Mouse (Mus musculus): ENCODE data around the gene Tbx22.

The Tbx22 gene

DNA sequence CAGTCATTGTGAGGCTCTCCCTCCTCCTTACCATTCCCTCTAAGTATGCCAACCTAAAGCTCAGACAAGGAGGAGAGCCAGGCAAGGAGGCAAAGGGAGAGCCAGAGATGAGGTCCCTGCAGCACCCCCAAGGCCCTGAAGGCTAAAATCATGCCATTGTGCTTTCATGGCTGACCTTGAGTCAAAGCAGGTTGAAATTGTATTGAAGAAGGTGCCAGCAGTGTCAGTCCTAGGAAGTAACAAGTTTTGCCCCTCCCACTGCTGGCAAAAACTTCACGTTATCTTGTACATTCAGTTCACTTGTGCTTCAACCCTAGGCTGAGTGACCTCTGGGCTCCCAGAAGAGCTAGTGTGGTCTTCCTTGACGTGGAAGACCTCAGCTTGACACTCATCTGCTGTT is at the start of gene Tbx22:
Tbx22 (plus strand) TSS at position 301 of the 400 bp plus-strand sequence.
- no peak for DNase-seq (ENCODE audit: low spot score)

GRCm38 (mm10) chrX:107668677-107669076 is 913 bp downstream of the Tbx22 start:
- DNase-seq (ENCODE audit: low spot score): no peak

DNA sequence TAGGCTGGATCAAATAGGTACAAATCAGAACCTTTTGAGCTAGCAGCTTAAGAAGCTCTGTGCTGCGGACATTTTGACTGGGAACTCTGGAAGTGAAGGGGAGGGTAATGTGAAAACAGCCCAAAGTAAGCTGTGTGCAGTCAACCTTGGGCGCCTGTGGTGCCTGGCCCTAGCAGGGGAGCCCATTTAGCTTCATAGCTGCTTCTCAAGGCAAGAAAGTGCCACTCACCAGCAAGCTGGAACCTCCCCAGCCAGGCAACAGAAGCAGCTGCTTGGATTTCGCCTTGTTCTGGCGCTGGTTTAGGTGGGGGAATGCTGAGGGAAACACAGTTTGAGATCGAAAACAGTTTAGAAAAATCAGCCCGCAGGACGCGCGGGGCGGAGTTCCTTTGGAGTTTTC is 11.4 kb downstream of the Tbx22 start:
- no peak for DNase-seq (ENCODE audit: low spot score)

DNA sequence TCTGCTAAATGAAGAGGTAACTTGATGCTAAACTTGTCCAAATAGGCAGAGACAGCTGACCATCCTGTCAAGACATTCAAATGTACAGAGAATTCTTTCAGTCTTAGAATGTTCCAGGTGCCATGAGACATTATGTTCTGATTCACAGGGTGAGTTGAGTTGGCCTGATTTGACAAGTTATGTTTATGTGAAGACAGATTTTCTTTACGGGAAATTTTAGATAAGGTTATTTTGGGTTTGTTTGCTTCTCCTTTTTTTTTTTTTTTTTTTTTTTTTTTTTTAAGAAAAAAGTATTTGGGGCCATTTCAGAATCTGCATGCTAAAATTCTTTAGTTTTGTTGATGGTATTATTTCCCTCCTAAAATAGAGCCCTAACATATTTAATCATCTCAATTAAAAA is 40.8 kb downstream of the Tbx22 start:
- no peak for DNase-seq (ENCODE audit: low spot score)

- no peak for DNase-seq (ENCODE audit: low spot score)
Measured at GRCm38 (mm10) chrX:107723541-107723940, 55.8 kb downstream of the Tbx22 start.
